Mouse (Mus musculus) hindbrain, embryonic 13.5 days (tissue): ENCODE results near the gene Uck1. TPM values are rescaled to one million over a fixed set of nuclear protein-coding genes. Genes with fewer than 3 reads are reported as not detected.

Source experiments
- ATAC-seq: fragments of 200-750 bp; cut with Nextera tagmentation; 2 replicates; pipeline ENCODE4 v1.8.0; 2017; ENCODE audit warnings: moderate TSS enrichment; ENCODE audit not compliant: low FRiP score
- H3K27ac ChIP-seq: fragments of 300-500 bp; sonication (generic); 2 replicates; pipeline ENCODE4 v1.5.1; 2015; ENCODE audit warnings: inconsistent platforms, mild to moderate bottlenecking, moderate library complexity
- H3K27me3 ChIP-seq: fragments of 300-500 bp; sonication (generic); 2 replicates; pipeline ENCODE4 v1.6.1; 2015; ENCODE audit warnings: mild to moderate bottlenecking, inconsistent platforms
- H3K36me3 ChIP-seq: fragments of 300-500 bp; sonication (generic); 2 replicates; pipeline ENCODE4 v1.6.1; 2015; ENCODE audit warnings: mild to moderate bottlenecking, inconsistent platforms
- H3K4me1 ChIP-seq: fragments of 300-500 bp; sonication (generic); replicated peaks from 2 replicates; pipeline ENCODE4 v1.6.1; 2015; ENCODE audit warnings: inconsistent platforms
- H3K4me2 ChIP-seq: fragments of 300-500 bp; sonication (generic); 2 replicates; pipeline ENCODE4 v1.6.1; 2015; ENCODE audit warnings: inconsistent platforms, mild to moderate bottlenecking, moderate library complexity
- H3K4me3 ChIP-seq: fragments of 300-500 bp; sonication (generic); 2 replicates; pipeline ENCODE4 v1.5.1; 2015; ENCODE audit warnings: mild to moderate bottlenecking, inconsistent platforms
- H3K9ac ChIP-seq: fragments of 300-500 bp; sonication (generic); 2 replicates; pipeline ENCODE4 v1.6.1; 2015; ENCODE audit warnings: mild to moderate bottlenecking, inconsistent platforms
- H3K9me3 ChIP-seq: fragments of 300-500 bp; sonication (generic); 2 replicates; pipeline ENCODE4 v1.6.1; 2016; ENCODE audit warnings: inconsistent platforms
- WGBS: fragments of 180-500 bp; shearing (Covaris S2); methylation state at CpG from one replicate; pipeline ENCODE4 v1.1.7; 2015; 5-methylcytosine and 5-hydroxymethylcytosine counted together
- polyA plus RNA-seq: library from polyadenylated mRNA; unstranded; fragments of >200 nt; fragmentation: Nextera tagmentation; extraction: Ambion mirVana; gene quantifications from 2 replicates; pipeline ENCODE4 v1.2.1, GENCODE M21; 2015

The Uck1 gene
- polyA plus RNA-seq, 1 experiment from 2014 or later: 78.6 TPM

GRCm38 (mm10) chr2:32294348-32294747 lies 34.4 kb upstream of the Uck1 start:
- Histone ChIP-seq H3K4me2 (no peak overlapping the region), H3K27me3 (no peaks in the 10 kb centered on the region), H3K9me3 (no peaks in the 10 kb centered on the region), H3K36me3 (peaks cover 70% of the 10 kb centered on the region), H3K27ac (no peak overlapping the region), H3K9ac (no peak overlapping the region), H3K4me1 (peaks cover 3% of the 10 kb centered on the region), H3K4me3 (no peak overlapping the region)
- WGBS: 84% methylated on average over 8 of the region's 8 CpGs
- no peak for ATAC-seq

GRCm38 (mm10) chr2:32289578-32289977 lies 29.6 kb upstream of the Uck1 start:
- H3K4me1 ChIP-seq: peaks cover 22% of the 10 kb centered on the region
- peak overlapping the region; percentile 88 for H3K4me2 ChIP-seq
- H3K27ac ChIP-seq: no peak overlapping the region
- H3K27me3 ChIP-seq: no peaks in the 10 kb centered on the region
- no peaks in the 10 kb centered on the region for H3K9me3 ChIP-seq
- peaks cover 38% of the 10 kb centered on the region for H3K36me3 ChIP-seq
- no peak overlapping the region for H3K9ac ChIP-seq
- H3K4me3 ChIP-seq: peak overlapping the region; percentile 90
- ATAC-seq: no peak

GRCm38 (mm10) chr2:32288371-32288931 lies 28.5 kb upstream of the Uck1 start:
- H3K4me2 ChIP-seq: peak overlapping the region; percentile 88
- peaks cover 36% of the 10 kb centered on the region for H3K36me3 ChIP-seq
- peaks cover 22% of the 10 kb centered on the region for H3K4me1 ChIP-seq
- H3K4me3 ChIP-seq: peak overlapping the region; percentile 90
- peak overlapping the region; percentile 92 for H3K9ac ChIP-seq
- 3% methylated on average over 28 of the region's 29 CpGs for WGBS
- H3K27me3 ChIP-seq: no peaks in the 10 kb centered on the region
- H3K27ac ChIP-seq: peak overlapping the region; percentile 69
- no peaks in the 10 kb centered on the region for H3K9me3 ChIP-seq
- peak; percentile 74 for ATAC-seq

- Histone ChIP-seq H3K4me1 (peaks cover 22% of the 10 kb centered on the region), H3K9me3 (no peaks in the 10 kb centered on the region), H3K4me3 (peak within 1 kb of the TSS; percentile 90), H3K36me3 (peaks cover 35% of the 10 kb centered on the region), H3K27ac (peak within 1 kb of the TSS; percentile 80), H3K4me2 (peak within 1 kb of the TSS; percentile 95), H3K9ac (peak within 1 kb of the TSS; percentile 93), H3K27me3 (no peaks in the 10 kb centered on the region)
- under 1% methylated on average over 39 of the region's 41 CpGs for WGBS
- peak; percentile 99 for ATAC-seq
Measured at GRCm38 (mm10) chr2:32287923-32288367, 28.0 kb upstream of the Uck1 start, which contains the start of gene Swi5. Gene Swi5 (minus strand): TSS chr2:32288075.

- Histone ChIP-seq H3K36me3 (peaks cover 35% of the 10 kb centered on the region), H3K4me1 (peaks cover 22% of the 10 kb centered on the region), H3K27me3 (no peaks in the 10 kb centered on the region), H3K9me3 (no peaks in the 10 kb centered on the region), H3K9ac (peak within 1 kb of the TSS; percentile 93), H3K27ac (peak within 1 kb of the TSS; percentile 80), H3K4me3 (peak within 1 kb of the TSS; percentile 90), H3K4me2 (peak within 1 kb of the TSS; percentile 95)
- ATAC-seq: peak; percentile 29
- under 1% methylated on average over 23 of the region's 23 CpGs for WGBS
Measured at GRCm38 (mm10) chr2:32287334-32287840, 27.4 kb upstream of the Uck1 start, which contains the start of gene Golga2. Gene Golga2 (plus strand): TSS chr2:32287384.

- Histone ChIP-seq H3K27me3 (no peaks in the 10 kb centered on the region), H3K9ac (no peak overlapping the region), H3K4me1 (peaks cover 16% of the 10 kb centered on the region), H3K9me3 (no peaks in the 10 kb centered on the region), H3K36me3 (peaks cover 58% of the 10 kb centered on the region), H3K27ac (no peak overlapping the region), H3K4me2 (no peak overlapping the region), H3K4me3 (no peak overlapping the region)
- no peak for ATAC-seq
- 96% methylated on average over 3 of the region's 3 CpGs for WGBS
Measured at GRCm38 (mm10) chr2:32283986-32284385, 24.0 kb upstream of the Uck1 start.

- WGBS: 87% methylated on average over 1 of the region's 1 CpGs
- no peak for ATAC-seq
Measured at GRCm38 (mm10) chr2:32282727-32283126, 22.8 kb upstream of the Uck1 start.

GRCm38 (mm10) chr2:32282289-32282688 lies 22.3 kb upstream of the Uck1 start:
- Histone ChIP-seq H3K27ac (no peak overlapping the region), H3K36me3 (peaks cover 75% of the 10 kb centered on the region), H3K4me3 (no peak overlapping the region), H3K4me1 (peaks cover 11% of the 10 kb centered on the region), H3K9ac (no peak overlapping the region), H3K4me2 (no peak overlapping the region), H3K9me3 (no peaks in the 10 kb centered on the region), H3K27me3 (no peaks in the 10 kb centered on the region)
- no peak for ATAC-seq
- 97% methylated on average over 2 of the region's 2 CpGs for WGBS

More at GRCm38 (mm10) chr2:32282727-32283126, 22.8 kb upstream of the Uck1 start:
- Histone ChIP-seq H3K9me3 (no peaks in the 10 kb centered on the region), H3K27me3 (no peaks in the 10 kb centered on the region), H3K36me3 (peaks cover 71% of the 10 kb centered on the region), H3K27ac (no peak overlapping the region), H3K9ac (no peak overlapping the region), H3K4me2 (no peak overlapping the region), H3K4me3 (no peak overlapping the region), H3K4me1 (peaks cover 12% of the 10 kb centered on the region)

GRCm38 (mm10) chr2:32275823-32276222 lies 15.9 kb upstream of the Uck1 start:
- no peak for ATAC-seq
- H3K4me2 ChIP-seq: no peak overlapping the region
- no peaks in the 10 kb centered on the region for H3K4me1 ChIP-seq
- no peak overlapping the region for H3K27ac ChIP-seq
- WGBS: 74% methylated on average over 3 of the region's 3 CpGs
- H3K36me3 ChIP-seq: peaks cover 41% of the 10 kb centered on the region
- no peaks in the 10 kb centered on the region for H3K9me3 ChIP-seq
- no peak overlapping the region for H3K9ac ChIP-seq
- no peak overlapping the region for H3K4me3 ChIP-seq
- no peaks in the 10 kb centered on the region for H3K27me3 ChIP-seq

- H3K27ac ChIP-seq: no peak overlapping the region
- H3K36me3 ChIP-seq: peaks cover 27% of the 10 kb centered on the region
- no peak; the same call in 1 of the 2 replicates for ATAC-seq
- H3K27me3 ChIP-seq: no peaks in the 10 kb centered on the region
- peaks cover 15% of the 10 kb centered on the region for H3K4me1 ChIP-seq
- peak overlapping the region; percentile 77; the same call in 1 of the 2 replicates for H3K4me3 ChIP-seq
- WGBS: 24% methylated on average over 4 of the region's 4 CpGs
- H3K4me2 ChIP-seq: peak overlapping the region; percentile 86
- H3K9ac ChIP-seq: no peak overlapping the region
- H3K9me3 ChIP-seq: no peaks in the 10 kb centered on the region
Measured at GRCm38 (mm10) chr2:32260635-32261034, 676 bp upstream of the Uck1 start.

GRCm38 (mm10) chr2:32258887-32259533 lies 949 bp downstream of the Uck1 start:
- WGBS: 67% methylated on average over 6 of the region's 6 CpGs

GRCm38 (mm10) chr2:32256273-32256672 lies 3.7 kb downstream of the Uck1 start:
- ATAC-seq: no peak
- Histone ChIP-seq H3K4me3 (no peak overlapping the region), H3K27me3 (no peaks in the 10 kb centered on the region), H3K27ac (no peak overlapping the region), H3K36me3 (peaks cover 66% of the 10 kb centered on the region), H3K9me3 (no peaks in the 10 kb centered on the region), H3K4me1 (peaks cover 15% of the 10 kb centered on the region), H3K4me2 (no peak overlapping the region), H3K9ac (no peak overlapping the region)
- 93% methylated on average over 11 of the region's 11 CpGs for WGBS

More at GRCm38 (mm10) chr2:32258887-32259533, 949 bp downstream of the Uck1 start:
- Histone ChIP-seq H3K27ac (no peak overlapping the region), H3K4me2 (peak overlapping the region; percentile 86), H3K4me3 (peak overlapping the region; percentile 77), H3K27me3 (no peaks in the 10 kb centered on the region), H3K4me1 (peaks cover 15% of the 10 kb centered on the region), H3K36me3 (peaks cover 39% of the 10 kb centered on the region), H3K9me3 (no peaks in the 10 kb centered on the region), H3K9ac (peak overlapping the region; percentile 88)
- no peak for ATAC-seq
